Mouse (Mus musculus) cerebellum, adult 2 months (tissue): ENCODE results near the gene Sec31a.

Experiments
- CTCF ChIP-seq: fragments of 200-500 bp; IDR thresholded peaks from 2 replicates; pipeline ENCODE4 v1.5.1; 2011; ENCODE audit warnings: low read depth, mild to moderate bottlenecking, control low read depth, low read length, moderate library complexity, borderline replicate concordance; ENCODE audit not compliant: insufficient read depth
- POLR2A ChIP-seq: fragments of 200-500 bp; IDR thresholded peaks from 2 replicates; pipeline ENCODE4 v1.6.1; 2011; ENCODE audit warnings: low read length, control low read depth, borderline replicate concordance; ENCODE audit not compliant: insufficient read depth

GRCm38 (mm10) chr5:100437086-100437485, 21.1 kb upstream of the Sec31a start:
- no peak for TF ChIP-seq CTCF
- TF ChIP-seq POLR2A, result no peak
